Mouse (Mus musculus): Measurements from ENCODE around the gene Eva1c. TPM values are rescaled to one million over a fixed set of nuclear protein-coding genes. Genes with fewer than 3 reads are reported as not detected.

Gene Eva1c
- 2.2 and 3.1 TPM in 2 replicates for polyA plus RNA-seq (2012; rRNA removed)

GRCm38 (mm10) chr16:90826457-90826856, at the start of gene Eva1c:
Gene Eva1c, plus strand, starts transcription at chr16:90826719.
- TF ChIP-seq POLR2A (IDR thresholded peaks at IDR 0.05; ENCODE audit: extremely low read depth, insufficient read depth, low read length) (no peak), CTCF (IDR thresholded peaks at IDR 0.05; ENCODE audit: extremely low read depth, insufficient read depth, low read length) (no peak)
- H3K27ac ChIP-seq (ENCODE audit: insufficient read depth, low read length), result no peak within 1 kb of the TSS

DNA sequence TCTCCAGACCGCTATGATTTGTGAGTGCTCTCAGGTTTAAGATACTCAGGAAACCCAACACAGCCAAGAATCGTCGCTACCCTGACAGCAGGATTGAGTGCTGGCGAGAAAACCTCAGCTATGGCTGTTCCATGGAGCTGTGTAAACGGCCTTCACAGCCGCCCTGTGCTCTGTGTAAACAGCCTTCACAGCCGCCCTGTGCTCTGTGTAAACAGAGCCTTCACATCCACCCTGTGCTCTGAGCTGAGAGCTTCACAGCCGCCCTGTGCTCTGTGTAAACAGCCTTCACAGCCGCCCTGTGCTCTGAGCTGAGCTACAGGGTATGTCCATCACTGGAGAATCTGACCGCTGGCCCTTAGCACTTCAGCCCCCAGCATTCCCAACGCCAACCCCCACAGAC, 46.7 kb upstream of the Eva1c start:
- TF ChIP-seq CTCF (IDR thresholded peaks at IDR 0.05; ENCODE audit: extremely low read depth, insufficient read depth, low read length), result no peak
- TF ChIP-seq POLR2A (IDR thresholded peaks at IDR 0.05; ENCODE audit: extremely low read depth, insufficient read depth, low read length), result no peak
- H3K27ac ChIP-seq (ENCODE audit: insufficient read depth, low read length), result no peak overlapping the region
- no peaks in the 10 kb centered on the region; the same call in 1 of the 2 replicates for H3K4me1 ChIP-seq (ENCODE audit: control insufficient read depth, insufficient read depth, low read length)
- H3K4me3 ChIP-seq (ENCODE audit: insufficient read depth, low read length), result no peak overlapping the region

More at GRCm38 (mm10) chr16:90826457-90826856, at the start of gene Eva1c:
- no peak within 1 kb of the TSS for H3K4me3 ChIP-seq (ENCODE audit: insufficient read depth, low read length)
- no peaks in the 10 kb centered on the region; the same call in 1 of the 2 replicates for H3K4me1 ChIP-seq (ENCODE audit: control insufficient read depth, insufficient read depth, low read length)

DNA sequence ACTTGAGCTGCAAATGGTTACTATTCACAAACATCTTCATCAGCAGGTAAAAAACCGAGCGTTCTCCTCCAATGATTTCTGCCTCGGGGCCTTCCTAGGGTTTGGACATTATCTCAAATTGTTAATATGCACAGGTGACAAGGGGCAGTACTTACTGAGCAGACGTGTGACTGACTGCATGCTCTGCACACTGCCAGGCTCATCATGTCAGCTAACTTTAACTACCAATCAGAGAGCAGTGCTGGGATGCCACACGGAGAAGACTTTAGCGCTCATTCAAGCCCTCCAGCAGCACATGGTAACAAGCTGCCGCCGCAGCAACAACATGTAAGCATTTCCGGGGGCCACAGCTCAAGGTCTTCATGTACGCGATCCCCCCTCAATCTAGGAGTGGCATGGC, 43.2 kb upstream of the Eva1c start:
- TF ChIP-seq CTCF (IDR thresholded peaks at IDR 0.05; ENCODE audit: extremely low read depth, insufficient read depth, low read length) (no peak), POLR2A (IDR thresholded peaks at IDR 0.05; ENCODE audit: extremely low read depth, insufficient read depth, low read length) (no peak)
- Histone ChIP-seq H3K4me3 (ENCODE audit: insufficient read depth, low read length) (no peak overlapping the region), H3K27ac (ENCODE audit: insufficient read depth, low read length) (no peak overlapping the region), H3K4me1 (ENCODE audit: control insufficient read depth, insufficient read depth, low read length) (peaks cover 3% of the 10 kb centered on the region)

GRCm38 (mm10) chr16:90785257-90785656, 41.3 kb upstream of the Eva1c start:
- no peak overlapping the region for H3K4me3 ChIP-seq (ENCODE audit: insufficient read depth, low read length)
- H3K27ac ChIP-seq (ENCODE audit: insufficient read depth, low read length), result no peak overlapping the region
- H3K4me1 ChIP-seq (ENCODE audit: control insufficient read depth, insufficient read depth, low read length), result peaks cover 3% of the 10 kb centered on the region
- TF ChIP-seq CTCF (IDR thresholded peaks at IDR 0.05; ENCODE audit: extremely low read depth, insufficient read depth, low read length), result no peak
- no peak for TF ChIP-seq POLR2A (IDR thresholded peaks at IDR 0.05; ENCODE audit: extremely low read depth, insufficient read depth, low read length)

- TF ChIP-seq POLR2A (IDR thresholded peaks at IDR 0.05; ENCODE audit: extremely low read depth, insufficient read depth, low read length), result no peak
- no peak for TF ChIP-seq CTCF (IDR thresholded peaks at IDR 0.05; ENCODE audit: extremely low read depth, insufficient read depth, low read length)
- Histone ChIP-seq H3K4me3 (ENCODE audit: insufficient read depth, low read length) (no peak overlapping the region), H3K4me1 (ENCODE audit: control insufficient read depth, insufficient read depth, low read length) (peaks cover 3% of the 10 kb centered on the region), H3K27ac (ENCODE audit: insufficient read depth, low read length) (no peak overlapping the region)
Observed at GRCm38 (mm10) chr16:90788580-90788979, 37.9 kb upstream of the Eva1c start.

GRCm38 (mm10) chr16:90790946-90791345, 35.6 kb upstream of the Eva1c start:
- Histone ChIP-seq H3K4me3 (ENCODE audit: insufficient read depth, low read length) (no peak overlapping the region), H3K27ac (ENCODE audit: insufficient read depth, low read length) (no peak overlapping the region), H3K4me1 (ENCODE audit: control insufficient read depth, insufficient read depth, low read length) (no peaks in the 10 kb centered on the region)
- no peak for TF ChIP-seq CTCF (IDR thresholded peaks at IDR 0.05; ENCODE audit: extremely low read depth, insufficient read depth, low read length)
- no peak for TF ChIP-seq POLR2A (IDR thresholded peaks at IDR 0.05; ENCODE audit: extremely low read depth, insufficient read depth, low read length)

- Histone ChIP-seq H3K4me3 (ENCODE audit: insufficient read depth, low read length) (no peak overlapping the region), H3K4me1 (ENCODE audit: control insufficient read depth, insufficient read depth, low read length) (no peaks in the 10 kb centered on the region), H3K27ac (ENCODE audit: insufficient read depth, low read length) (no peak overlapping the region)
- TF ChIP-seq POLR2A (IDR thresholded peaks at IDR 0.05; ENCODE audit: extremely low read depth, insufficient read depth, low read length) (no peak), CTCF (IDR thresholded peaks at IDR 0.05; ENCODE audit: extremely low read depth, insufficient read depth, low read length) (no peak)
Observed at GRCm38 (mm10) chr16:90792066-90792465, 34.5 kb upstream of the Eva1c start.

DNA sequence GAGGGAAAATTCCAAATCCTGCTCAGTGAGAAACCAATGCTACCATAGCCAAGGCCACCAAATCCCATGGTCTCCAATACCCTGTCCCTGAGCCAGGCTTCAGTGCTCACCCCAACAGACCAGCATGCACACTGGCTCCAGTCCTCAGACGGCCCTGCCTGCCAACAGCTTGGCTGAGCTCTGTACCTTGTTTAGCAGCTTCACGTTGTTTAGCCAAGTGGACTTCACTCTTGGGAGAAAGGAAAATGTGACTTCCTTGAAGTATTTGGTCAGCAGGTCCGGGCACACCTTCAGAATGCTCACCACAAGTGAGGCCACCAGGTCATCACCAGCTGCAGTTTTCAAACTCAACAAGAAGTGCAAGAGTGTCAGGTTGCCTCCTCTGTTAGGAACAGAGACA, 34.0 kb upstream of the Eva1c start:
- H3K27ac ChIP-seq (ENCODE audit: insufficient read depth, low read length), result no peak overlapping the region
- no peak overlapping the region for H3K4me3 ChIP-seq (ENCODE audit: insufficient read depth, low read length)
- no peaks in the 10 kb centered on the region for H3K4me1 ChIP-seq (ENCODE audit: control insufficient read depth, insufficient read depth, low read length)
- TF ChIP-seq CTCF (IDR thresholded peaks at IDR 0.05; ENCODE audit: extremely low read depth, insufficient read depth, low read length), result no peak
- TF ChIP-seq POLR2A (IDR thresholded peaks at IDR 0.05; ENCODE audit: extremely low read depth, insufficient read depth, low read length), result no peak

- H3K27ac ChIP-seq (ENCODE audit: insufficient read depth, low read length), result no peak overlapping the region
- no peaks in the 10 kb centered on the region for H3K4me1 ChIP-seq (ENCODE audit: control insufficient read depth, insufficient read depth, low read length)
- TF ChIP-seq CTCF (IDR thresholded peaks at IDR 0.05; ENCODE audit: extremely low read depth, insufficient read depth, low read length), result no peak
- no peak for TF ChIP-seq POLR2A (IDR thresholded peaks at IDR 0.05; ENCODE audit: extremely low read depth, insufficient read depth, low read length)
- H3K4me3 ChIP-seq (ENCODE audit: insufficient read depth, low read length), result no peak overlapping the region
Observed at GRCm38 (mm10) chr16:90794708-90795107, 31.8 kb upstream of the Eva1c start.

- Histone ChIP-seq H3K27ac (ENCODE audit: insufficient read depth, low read length) (no peak overlapping the region), H3K4me1 (ENCODE audit: control insufficient read depth, insufficient read depth, low read length) (no peaks in the 10 kb centered on the region; the same call in 1 of the 2 replicates), H3K4me3 (ENCODE audit: insufficient read depth, low read length) (no peak overlapping the region)
- TF ChIP-seq CTCF (IDR thresholded peaks at IDR 0.05; ENCODE audit: extremely low read depth, insufficient read depth, low read length) (no peak), POLR2A (IDR thresholded peaks at IDR 0.05; ENCODE audit: extremely low read depth, insufficient read depth, low read length) (no peak)
Observed at GRCm38 (mm10) chr16:90798446-90798845, 28.1 kb upstream of the Eva1c start.

All from cortical plate, adult 2 months (tissue).